Mouse (Mus musculus) stomach, embryonic 16.5 days (tissue): ENCODE measurements at regions not wholly inside any gene's neighbourhood (a gene's known extent, or its start where the extent isn't known, plus 50 kb on each side); places are given as distances from the start of the nearest gene placed in this dataset.

Source experiments
- ATAC-seq: fragments of 200-750 bp; cut with Nextera tagmentation; 2 replicates; pipeline ENCODE4 v1.8.0; 2017; ENCODE audit warnings: moderate number of reproducible peaks, moderate TSS enrichment; ENCODE audit not compliant: insufficient read depth, low FRiP score
- H3K27ac ChIP-seq: fragments of 300-500 bp; sonication (generic); 2 replicates; pipeline ENCODE4 v1.5.1; 2014; ENCODE audit warnings: low read length
- H3K27me3 ChIP-seq: fragments of 300-500 bp; sonication (generic); 2 replicates; pipeline ENCODE4 v1.6.1; 2014; ENCODE audit warnings: low read length, control low read depth, mixed read lengths; ENCODE audit not compliant: control insufficient read depth, insufficient read depth
- H3K36me3 ChIP-seq: fragments of 300-500 bp; sonication (generic); 2 replicates; pipeline ENCODE4 v1.6.1; 2014; ENCODE audit warnings: low read length; ENCODE audit not compliant: control insufficient read depth, insufficient read depth
- H3K4me1 ChIP-seq: fragments of 300-500 bp; sonication (generic); 2 replicates; pipeline ENCODE4 v1.6.1; 2014; ENCODE audit warnings: low read length, control low read depth, mixed read lengths; ENCODE audit not compliant: control insufficient read depth, insufficient read depth
- H3K4me2 ChIP-seq: fragments of 300-500 bp; sonication (generic); 2 replicates; pipeline ENCODE4 v1.6.1; 2014; ENCODE audit warnings: low read depth, low read length, mixed read lengths
- H3K4me3 ChIP-seq: fragments of 300-500 bp; sonication (generic); replicated peaks from 2 replicates; pipeline ENCODE4 v1.5.1; 2014; ENCODE audit warnings: mild to moderate bottlenecking, low read length
- H3K9ac ChIP-seq: fragments of 300-500 bp; sonication (generic); 2 replicates; pipeline ENCODE4 v1.6.1; 2014; ENCODE audit warnings: low read length
- H3K9me3 ChIP-seq: fragments of 300-500 bp; sonication (generic); replicated peaks from 2 replicates; pipeline ENCODE4 v1.6.1; 2016; ENCODE audit warnings: low read length, control low read depth; ENCODE audit not compliant: control insufficient read depth
- WGBS: fragments of 180-500 bp; shearing (Covaris S2); extraction: QIAGEN DNeasy Blood & Tissue Kit; methylation state at CpG from one replicate; pipeline ENCODE4 v1.1.7; 2014; 5-methylcytosine and 5-hydroxymethylcytosine counted together

- no peak for ATAC-seq
- Histone ChIP-seq H3K4me2 (no peak overlapping the region), H3K27ac (no peak overlapping the region), H3K36me3 (no peaks in the 10 kb centered on the region), H3K9ac (no peak overlapping the region), H3K4me3 (no peak overlapping the region), H3K4me1 (no peaks in the 10 kb centered on the region), H3K9me3 (no peaks in the 10 kb centered on the region), H3K27me3 (no peaks in the 10 kb centered on the region)
These were observed 1646.7 kb upstream of the Cntnap5a start for GRCm38 (mm10) chr1:114037877-114038276.

GRCm38 (mm10) chr1:114039383-114039782 lies 1645.2 kb upstream of the Cntnap5a start:
- 45% methylated on average over 1 of the region's 1 CpGs for WGBS
- no peak overlapping the region for H3K4me3 ChIP-seq
- no peak overlapping the region for H3K4me2 ChIP-seq
- H3K9ac ChIP-seq, result no peak overlapping the region
- 0 out of 2 replicates have a peak, but pooled peaks have one; percentile 37 for ATAC-seq
- no peak overlapping the region for H3K27ac ChIP-seq
- H3K36me3 ChIP-seq, result no peaks in the 10 kb centered on the region
- no peaks in the 10 kb centered on the region for H3K27me3 ChIP-seq
- H3K4me1 ChIP-seq, result no peaks in the 10 kb centered on the region
- no peaks in the 10 kb centered on the region for H3K9me3 ChIP-seq

GRCm38 (mm10) chr1:114063097-114063496 lies 1621.5 kb upstream of the Cntnap5a start:
- Histone ChIP-seq H3K36me3 (no peaks in the 10 kb centered on the region), H3K4me3 (no peak overlapping the region), H3K9me3 (no peaks in the 10 kb centered on the region), H3K9ac (no peak overlapping the region), H3K27ac (no peak overlapping the region), H3K4me1 (no peaks in the 10 kb centered on the region), H3K4me2 (no peak overlapping the region), H3K27me3 (no peaks in the 10 kb centered on the region)
- 69% methylated on average over 2 of the region's 2 CpGs for WGBS
- no peak for ATAC-seq

GRCm38 (mm10) chr1:114074506-114074905 lies 1610.0 kb upstream of the Cntnap5a start:
- Histone ChIP-seq H3K9me3 (no peaks in the 10 kb centered on the region), H3K4me3 (no peak overlapping the region), H3K27me3 (no peaks in the 10 kb centered on the region), H3K4me1 (no peaks in the 10 kb centered on the region), H3K36me3 (no peaks in the 10 kb centered on the region), H3K4me2 (no peak overlapping the region), H3K27ac (no peak overlapping the region), H3K9ac (no peak overlapping the region)
- ATAC-seq, result no peak
